Mouse (Mus musculus) heart, postnatal 0 days (tissue): ENCODE data around the gene Susd6.

ENCODE experiments used
- CTCF ChIP-seq: IDR thresholded peaks from 2 replicates; pipeline ENCODE4 v1.5.1; 2016; ENCODE audit warnings: antibody characterized with exemption, control low read depth, low read depth
- EP300 ChIP-seq: IDR thresholded peaks from 2 replicates; pipeline ENCODE4 v1.6.1; 2016; ENCODE audit warnings: antibody characterized with exemption, low read depth

DNA sequence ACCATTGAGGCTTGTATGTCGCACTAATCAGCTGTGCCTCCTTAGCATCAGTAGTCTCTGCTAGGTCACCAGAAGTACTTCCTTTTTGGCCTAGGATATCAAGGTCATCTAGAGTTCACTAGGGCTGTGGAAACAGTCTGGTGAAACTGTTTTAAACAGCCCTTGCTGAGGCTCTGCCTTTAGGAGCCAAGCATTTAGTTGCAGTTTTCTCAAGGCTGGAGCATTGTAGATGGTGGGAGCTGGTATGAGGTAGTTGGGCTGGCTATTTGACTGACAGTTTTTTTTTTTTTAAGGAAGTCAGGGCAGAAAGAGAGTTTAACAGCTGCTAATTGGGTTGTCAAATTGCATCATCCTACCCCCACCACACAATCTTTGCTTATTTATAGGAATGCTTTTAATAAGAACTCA is 56.6 kb downstream of the Susd6 start:
- no peak for TF ChIP-seq CTCF
- TF ChIP-seq EP300 = no peak
